Mouse (Mus musculus): ENCODE data around the gene Capn7. TPM values are rescaled to one million over a fixed set of nuclear protein-coding genes. Genes with fewer than 3 reads are reported as not detected.
A peak's percentile ranks its signal among the peaks of the same experiment; 100 is the strongest.

Capn7 gene
- polyA plus RNA-seq, 1 experiment = 16.9 TPM

DNA sequence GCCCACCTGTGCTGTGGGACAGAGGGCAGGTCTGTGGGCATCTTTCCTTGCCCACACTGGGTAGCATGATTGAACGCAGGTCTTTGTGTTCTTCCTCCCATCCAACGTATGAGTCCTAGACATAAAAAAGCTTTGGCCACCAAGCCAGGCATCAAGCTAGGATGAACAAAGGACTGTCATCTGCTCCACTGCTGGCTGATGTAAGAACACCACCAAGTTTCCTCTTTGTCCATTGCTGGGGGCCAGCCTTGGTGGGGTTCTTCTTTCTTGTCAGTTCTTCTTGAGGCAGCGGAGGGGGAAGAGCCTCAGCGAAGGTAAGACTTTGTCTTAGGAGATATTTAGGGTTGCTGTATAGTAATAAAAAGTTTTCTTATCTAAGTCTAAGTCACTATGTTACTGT is 5.5 kb upstream of the Capn7 start:
- Histone ChIP-seq H3K4me1 (ENCODE audit: control insufficient read depth, insufficient read depth, insufficient read length, low read length) (no peaks in the 10 kb centered on the region), H3K27ac (replicated peaks; ENCODE audit: low read depth, low read length) (no peak overlapping the region), H3K4me3 (ENCODE audit: insufficient read depth, low read depth, low read length) (no peak overlapping the region)

DNA sequence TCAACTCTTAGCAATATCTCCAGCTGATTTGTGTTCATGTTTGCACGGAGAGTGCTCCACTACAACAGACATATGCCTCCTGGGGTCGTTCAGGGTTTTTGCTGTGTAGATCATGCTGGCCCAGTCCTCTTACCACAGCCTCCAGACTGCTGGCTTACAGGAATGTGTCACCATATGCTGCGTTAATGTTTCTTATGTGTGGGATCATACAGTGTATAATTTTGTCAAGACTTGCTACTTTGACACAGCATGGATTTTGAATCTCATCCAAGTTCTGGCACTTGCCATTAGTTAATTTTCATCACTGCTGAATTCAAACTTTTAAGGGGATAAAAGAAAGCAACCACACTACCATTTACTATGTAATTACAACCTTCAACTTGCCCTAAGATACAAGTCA is 673 bp upstream of the Capn7 start:
- H3K4me1 ChIP-seq (ENCODE audit: control insufficient read depth, insufficient read depth, insufficient read length, low read length) = no peaks in the 10 kb centered on the region
- no peak overlapping the region for H3K4me3 ChIP-seq (ENCODE audit: insufficient read depth, low read depth, low read length)
- no peak overlapping the region for H3K27ac ChIP-seq (replicated peaks; ENCODE audit: low read depth, low read length)

DNA sequence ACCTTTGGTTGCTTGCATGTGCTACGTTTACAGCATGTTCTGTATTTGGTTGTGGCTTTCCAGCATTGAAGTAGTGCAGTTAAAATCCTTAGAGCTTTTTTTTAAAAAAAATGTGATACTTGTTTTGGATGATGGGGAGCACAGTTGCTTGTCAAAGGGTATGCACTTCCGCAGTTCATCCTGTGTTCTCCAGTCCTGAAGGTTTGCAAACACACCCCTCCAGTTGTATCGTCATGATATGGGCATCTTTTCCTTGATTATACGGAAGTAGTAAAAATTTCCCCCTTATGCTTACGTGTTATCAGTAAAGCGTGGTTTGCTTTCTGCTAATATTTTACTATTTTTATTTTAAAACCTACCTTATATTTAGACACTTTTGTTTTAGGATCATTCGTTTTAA is 968 bp downstream of the Capn7 start:
- H3K4me3 ChIP-seq (ENCODE audit: insufficient read depth, low read depth, low read length) = peak overlapping the region; percentile 94
- no peaks in the 10 kb centered on the region for H3K4me1 ChIP-seq (ENCODE audit: control insufficient read depth, insufficient read depth, insufficient read length, low read length)
- H3K27ac ChIP-seq (replicated peaks; ENCODE audit: low read depth, low read length) = no peak overlapping the region

DNA sequence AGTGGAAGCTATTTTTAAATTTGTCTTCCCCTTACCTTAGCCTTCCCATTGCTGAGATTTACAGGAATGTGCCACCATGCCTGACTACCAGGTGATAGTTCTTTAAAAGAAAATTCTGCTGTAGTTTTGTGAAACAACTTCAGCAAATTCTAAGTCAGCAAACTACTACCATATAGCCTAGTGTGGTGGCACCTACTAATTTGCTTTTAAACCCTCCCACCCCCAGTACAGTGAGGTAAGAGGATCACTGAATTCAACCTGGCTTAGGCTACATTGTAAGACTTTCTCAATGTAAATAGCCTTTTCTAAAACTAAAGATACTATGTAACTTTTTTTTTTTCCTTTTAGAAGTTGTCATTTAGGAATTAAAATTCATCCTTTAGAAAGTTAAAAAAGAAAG is 1.5 kb downstream of the Capn7 start:
- H3K4me1 ChIP-seq (ENCODE audit: control insufficient read depth, insufficient read depth, insufficient read length, low read length) = no peaks in the 10 kb centered on the region
- H3K4me3 ChIP-seq (ENCODE audit: insufficient read depth, low read depth, low read length) = peak overlapping the region; percentile 37
- H3K27ac ChIP-seq (replicated peaks; ENCODE audit: low read depth, low read length) = no peak overlapping the region

DNA sequence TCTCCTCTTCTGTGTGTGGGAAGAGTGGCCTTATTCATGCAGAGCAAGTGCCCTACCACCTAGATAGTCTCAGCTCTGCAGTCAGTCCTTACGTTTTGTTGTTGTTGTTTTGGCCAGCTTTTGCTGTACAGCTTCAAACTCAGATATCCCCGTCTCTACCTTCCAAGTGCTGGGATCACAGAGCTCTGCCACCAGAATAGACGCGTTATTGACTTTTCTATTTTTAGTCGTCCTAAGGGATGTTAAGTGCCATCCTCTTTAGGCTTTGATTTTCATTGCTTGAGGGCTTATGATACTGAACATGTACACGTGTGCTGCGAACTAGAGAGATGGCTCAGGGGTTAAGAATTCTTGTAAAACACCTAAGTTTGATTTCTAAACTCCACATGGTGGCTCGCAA is 6.8 kb downstream of the Capn7 start:
- Histone ChIP-seq H3K4me3 (ENCODE audit: insufficient read depth, low read depth, low read length) (no peak overlapping the region), H3K27ac (replicated peaks; ENCODE audit: low read depth, low read length) (no peak overlapping the region), H3K4me1 (ENCODE audit: control insufficient read depth, insufficient read depth, insufficient read length, low read length) (no peaks in the 10 kb centered on the region)

DNA sequence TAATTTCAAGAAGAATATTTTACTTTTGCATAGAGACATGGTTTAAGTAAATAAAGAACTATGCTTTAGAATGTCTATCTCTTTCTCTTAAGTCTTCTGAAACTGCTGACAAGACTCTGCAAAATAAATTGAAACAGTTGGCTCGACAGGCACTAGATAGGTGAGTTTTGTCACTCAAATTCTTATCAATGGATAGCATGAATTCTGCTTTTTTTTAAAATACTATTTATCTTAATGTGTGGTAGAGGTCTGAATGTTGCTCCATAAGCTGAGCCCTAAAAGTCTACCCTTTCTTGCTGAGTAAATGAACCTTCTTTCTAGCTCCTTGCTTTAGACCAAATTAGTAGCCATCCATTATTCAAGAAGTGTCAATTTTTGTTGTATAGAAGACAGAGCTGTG is 8.9 kb downstream of the Capn7 start:
- H3K4me1 ChIP-seq (ENCODE audit: control insufficient read depth, insufficient read depth, insufficient read length, low read length) = no peaks in the 10 kb centered on the region
- no peak overlapping the region for H3K4me3 ChIP-seq (ENCODE audit: insufficient read depth, low read depth, low read length)
- H3K27ac ChIP-seq (replicated peaks; ENCODE audit: low read depth, low read length) = no peak overlapping the region

DNA sequence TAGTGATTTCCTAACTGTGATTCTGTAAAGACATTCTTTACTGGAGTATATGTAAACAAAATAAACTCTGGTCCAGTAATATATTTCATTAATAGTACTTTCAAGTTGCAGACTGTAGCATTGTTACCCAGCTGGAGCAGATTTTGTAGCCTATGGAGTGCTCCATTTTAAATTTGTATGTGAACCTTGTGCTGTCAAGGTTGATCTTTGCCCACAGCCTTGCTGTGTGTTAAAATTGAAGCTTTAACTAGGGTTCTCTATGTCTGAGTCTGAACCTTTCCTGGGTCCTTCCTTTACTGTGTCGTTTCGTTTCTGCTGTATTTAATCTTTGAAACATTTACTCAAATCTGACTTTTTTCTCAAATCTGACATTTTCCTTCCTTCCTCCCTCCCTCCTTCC is 25.8 kb downstream of the Capn7 start:
- Histone ChIP-seq H3K4me3 (ENCODE audit: insufficient read depth, low read depth, low read length) (no peak overlapping the region), H3K27ac (replicated peaks; ENCODE audit: low read depth, low read length) (no peak overlapping the region), H3K4me1 (ENCODE audit: control insufficient read depth, insufficient read depth, insufficient read length, low read length) (no peaks in the 10 kb centered on the region)

DNA sequence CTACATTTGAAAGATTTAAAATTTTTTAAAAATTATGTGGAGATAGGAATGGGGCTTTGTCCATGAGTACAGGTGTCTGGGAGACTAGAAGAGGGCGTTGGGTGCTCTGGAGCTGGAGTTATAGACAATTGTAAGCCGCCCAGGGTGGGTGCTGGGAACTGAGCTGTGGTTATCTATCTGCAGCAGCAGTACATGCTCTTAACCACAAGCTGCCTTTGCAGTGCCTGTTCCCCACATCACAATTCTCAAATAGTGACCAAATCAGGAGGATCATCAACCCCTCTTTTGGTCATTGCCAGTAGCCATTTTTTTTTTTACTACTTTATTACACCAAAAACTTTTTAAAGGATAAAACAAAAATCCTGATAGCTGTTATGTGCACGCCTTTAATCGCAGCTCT is 28.2 kb downstream of the Capn7 start:
- H3K27ac ChIP-seq (replicated peaks; ENCODE audit: low read depth, low read length) = no peak overlapping the region
- H3K4me3 ChIP-seq (ENCODE audit: insufficient read depth, low read depth, low read length) = no peak overlapping the region
- H3K4me1 ChIP-seq (ENCODE audit: control insufficient read depth, insufficient read depth, insufficient read length, low read length) = no peaks in the 10 kb centered on the region

DNA sequence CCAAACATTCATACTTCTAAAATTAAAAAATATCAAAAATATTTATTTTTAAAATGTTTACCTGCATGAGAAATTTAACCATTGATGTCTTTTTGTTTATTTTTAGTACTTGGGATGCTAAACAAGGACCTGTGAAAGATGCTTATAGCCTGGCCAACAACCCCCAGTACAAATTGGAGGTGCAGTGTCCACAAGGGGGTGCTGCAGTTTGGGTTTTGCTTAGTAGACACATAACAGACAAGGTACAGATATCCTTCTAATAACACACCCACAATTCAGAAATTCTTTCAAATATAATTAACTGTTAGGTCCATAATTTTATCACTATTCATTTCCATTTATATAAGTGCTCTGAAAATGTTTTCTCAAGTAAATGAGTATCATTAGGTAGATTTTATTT is 28.9 kb downstream of the Capn7 start:
- Histone ChIP-seq H3K4me3 (ENCODE audit: insufficient read depth, low read depth, low read length) (no peak overlapping the region), H3K27ac (replicated peaks; ENCODE audit: low read depth, low read length) (no peak overlapping the region), H3K4me1 (ENCODE audit: control insufficient read depth, insufficient read depth, insufficient read length, low read length) (no peaks in the 10 kb centered on the region)

DNA sequence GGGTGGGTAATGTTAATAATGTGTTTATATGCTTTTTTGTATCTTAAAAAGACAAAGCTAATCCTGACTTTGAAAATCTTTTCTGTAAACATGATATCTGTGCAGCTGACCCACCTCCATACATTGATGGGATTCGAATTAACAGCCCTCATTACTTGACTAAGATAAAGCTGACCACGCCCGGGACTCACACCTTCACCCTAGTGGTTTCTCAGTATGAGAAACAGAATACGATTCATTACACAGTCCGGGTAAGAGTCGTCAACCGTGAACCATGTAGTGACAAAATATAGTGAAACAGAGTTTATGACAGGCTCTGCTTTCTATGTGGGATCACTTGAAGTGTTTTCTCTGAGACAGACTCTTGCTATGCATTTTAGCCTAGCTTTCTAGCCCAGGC is 31.5 kb downstream of the Capn7 start:
- no peaks in the 10 kb centered on the region for H3K4me1 ChIP-seq (ENCODE audit: control insufficient read depth, insufficient read depth, insufficient read length, low read length)
- no peak overlapping the region for H3K27ac ChIP-seq (replicated peaks; ENCODE audit: low read depth, low read length)
- no peak overlapping the region for H3K4me3 ChIP-seq (ENCODE audit: insufficient read depth, low read depth, low read length)

DNA sequence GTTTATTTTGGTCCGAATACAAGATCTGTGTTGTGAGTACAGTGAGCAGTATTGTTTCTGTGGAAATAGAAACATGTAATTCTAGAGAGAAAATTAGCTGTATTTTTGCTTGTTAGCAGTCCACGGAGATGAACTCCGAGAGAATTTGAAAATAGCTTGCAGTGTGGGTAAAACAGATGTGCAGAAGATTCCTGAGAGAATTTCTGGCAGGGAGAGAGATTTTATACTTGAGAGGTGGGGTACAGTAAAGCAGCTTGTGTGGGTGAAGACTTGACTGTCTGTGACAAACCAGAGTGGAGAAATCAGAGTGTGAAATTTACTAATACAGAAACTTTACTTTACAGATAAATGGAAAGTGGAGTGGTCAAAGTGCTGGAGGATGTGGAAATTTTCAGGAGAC is 32.9 kb downstream of the Capn7 start:
- Histone ChIP-seq H3K4me1 (ENCODE audit: control insufficient read depth, insufficient read depth, insufficient read length, low read length) (no peaks in the 10 kb centered on the region), H3K4me3 (ENCODE audit: insufficient read depth, low read depth, low read length) (no peak overlapping the region), H3K27ac (replicated peaks; ENCODE audit: low read depth, low read length) (no peak overlapping the region)

DNA sequence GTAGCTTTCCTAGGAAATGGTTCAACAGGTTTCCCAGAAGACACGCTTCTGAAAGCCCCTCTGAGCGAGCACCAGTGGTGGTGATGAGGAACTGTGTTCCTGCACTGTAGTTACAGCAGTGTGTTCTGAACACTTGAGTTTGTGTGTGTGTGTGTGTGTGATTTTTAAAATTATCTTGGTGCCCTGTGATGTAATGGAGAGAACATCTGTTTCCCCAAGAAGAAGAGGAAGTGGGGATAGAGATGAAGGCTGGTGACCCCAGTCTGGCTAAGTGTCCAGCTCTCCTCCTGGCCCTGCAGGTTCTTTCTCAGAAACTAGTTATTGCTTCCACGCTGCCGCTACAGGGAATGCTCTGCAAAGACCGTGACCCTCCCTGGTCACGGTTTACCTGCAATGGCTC is 38.0 kb downstream of the Capn7 start:
- H3K4me3 ChIP-seq (ENCODE audit: insufficient read depth, low read depth, low read length) = no peak overlapping the region
- H3K4me1 ChIP-seq (ENCODE audit: control insufficient read depth, insufficient read depth, insufficient read length, low read length) = no peaks in the 10 kb centered on the region
- H3K27ac ChIP-seq (replicated peaks; ENCODE audit: low read depth, low read length) = no peak overlapping the region

DNA sequence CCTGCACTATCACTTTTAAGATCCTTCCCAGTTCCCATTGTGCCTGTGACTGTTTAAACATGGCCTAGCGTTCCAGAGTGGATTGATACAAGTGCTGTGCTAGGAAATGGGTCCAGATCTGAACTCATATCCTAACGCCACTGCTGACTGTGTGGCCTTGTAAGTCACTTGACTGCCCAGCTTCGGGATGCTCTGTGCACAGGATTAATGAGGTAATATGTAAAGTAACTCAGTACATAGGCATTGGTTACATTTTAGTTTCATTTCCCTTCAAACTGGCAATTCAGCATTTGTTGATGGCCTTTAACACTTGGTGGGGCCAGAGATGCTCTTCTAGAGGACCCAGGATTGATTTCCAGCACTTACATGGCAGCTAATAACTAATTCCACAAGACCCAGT is 39.9 kb downstream of the Capn7 start:
- 0 out of 2 replicates have a peak overlapping the region, but pooled peaks have one; percentile 16 for H3K27ac ChIP-seq (replicated peaks; ENCODE audit: low read depth, low read length)
- no peaks in the 10 kb centered on the region for H3K4me1 ChIP-seq (ENCODE audit: control insufficient read depth, insufficient read depth, insufficient read length, low read length)
- H3K4me3 ChIP-seq (ENCODE audit: insufficient read depth, low read depth, low read length) = no peak overlapping the region

DNA sequence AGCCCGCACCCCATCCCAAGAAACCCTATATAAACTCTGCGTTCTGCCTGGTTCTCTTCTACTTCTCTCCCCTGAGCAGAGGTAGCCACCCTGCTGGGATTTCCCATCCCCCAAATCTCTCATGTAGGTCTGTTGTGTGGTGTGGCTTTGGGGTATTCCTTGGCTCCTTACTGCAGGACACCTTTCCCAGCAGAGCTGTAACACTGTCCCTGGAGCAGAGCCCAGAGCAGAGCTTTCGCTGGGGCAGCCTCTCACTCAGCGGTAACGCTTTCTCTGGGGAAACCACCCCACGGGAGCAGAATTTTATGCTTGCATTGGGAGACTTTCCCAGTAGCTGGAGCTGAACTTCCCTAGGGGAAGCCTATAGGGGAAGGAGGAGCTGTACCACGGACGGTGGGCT is 45.8 kb downstream of the Capn7 start:
- Histone ChIP-seq H3K4me1 (ENCODE audit: control insufficient read depth, insufficient read depth, insufficient read length, low read length) (peaks cover 28% of the 10 kb centered on the region), H3K4me3 (ENCODE audit: insufficient read depth, low read depth, low read length) (no peak overlapping the region), H3K27ac (replicated peaks; ENCODE audit: low read depth, low read length) (no peak overlapping the region)

DNA sequence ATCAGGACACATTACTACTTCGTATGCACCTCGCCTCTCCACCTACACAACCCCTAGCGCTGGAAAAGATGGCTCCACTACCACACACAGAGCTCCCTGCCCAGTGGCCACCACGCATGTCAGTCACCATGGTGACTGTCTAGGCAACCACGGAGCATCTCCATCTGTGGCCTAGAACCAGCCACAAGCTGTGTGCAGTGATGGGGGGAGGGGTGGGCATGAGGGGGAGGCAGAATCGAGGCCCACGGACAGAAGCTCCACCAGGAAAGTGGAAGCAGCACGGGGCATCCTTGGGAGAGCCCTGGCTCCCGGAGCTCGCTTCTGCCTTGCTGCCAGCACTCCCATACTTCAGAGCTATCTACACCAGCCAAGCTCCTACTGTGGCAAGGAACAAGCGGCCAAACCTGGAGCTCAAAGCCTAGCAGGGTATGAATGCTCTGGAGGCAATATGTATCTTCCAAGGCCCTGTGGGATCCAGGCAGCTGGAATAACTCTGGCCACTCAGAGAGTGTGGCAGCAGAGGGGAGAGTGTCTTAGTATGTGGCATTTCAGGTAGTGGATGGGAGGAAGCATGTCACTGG is 47.1 kb downstream of the Capn7 start:
- H3K4me1 ChIP-seq (ENCODE audit: control insufficient read depth, insufficient read depth, insufficient read length, low read length) = peaks cover 38% of the 10 kb centered on the region
- no peak overlapping the region for H3K27ac ChIP-seq (replicated peaks; ENCODE audit: low read depth, low read length)
- no peak overlapping the region for H3K4me3 ChIP-seq (ENCODE audit: insufficient read depth, low read depth, low read length)

DNA sequence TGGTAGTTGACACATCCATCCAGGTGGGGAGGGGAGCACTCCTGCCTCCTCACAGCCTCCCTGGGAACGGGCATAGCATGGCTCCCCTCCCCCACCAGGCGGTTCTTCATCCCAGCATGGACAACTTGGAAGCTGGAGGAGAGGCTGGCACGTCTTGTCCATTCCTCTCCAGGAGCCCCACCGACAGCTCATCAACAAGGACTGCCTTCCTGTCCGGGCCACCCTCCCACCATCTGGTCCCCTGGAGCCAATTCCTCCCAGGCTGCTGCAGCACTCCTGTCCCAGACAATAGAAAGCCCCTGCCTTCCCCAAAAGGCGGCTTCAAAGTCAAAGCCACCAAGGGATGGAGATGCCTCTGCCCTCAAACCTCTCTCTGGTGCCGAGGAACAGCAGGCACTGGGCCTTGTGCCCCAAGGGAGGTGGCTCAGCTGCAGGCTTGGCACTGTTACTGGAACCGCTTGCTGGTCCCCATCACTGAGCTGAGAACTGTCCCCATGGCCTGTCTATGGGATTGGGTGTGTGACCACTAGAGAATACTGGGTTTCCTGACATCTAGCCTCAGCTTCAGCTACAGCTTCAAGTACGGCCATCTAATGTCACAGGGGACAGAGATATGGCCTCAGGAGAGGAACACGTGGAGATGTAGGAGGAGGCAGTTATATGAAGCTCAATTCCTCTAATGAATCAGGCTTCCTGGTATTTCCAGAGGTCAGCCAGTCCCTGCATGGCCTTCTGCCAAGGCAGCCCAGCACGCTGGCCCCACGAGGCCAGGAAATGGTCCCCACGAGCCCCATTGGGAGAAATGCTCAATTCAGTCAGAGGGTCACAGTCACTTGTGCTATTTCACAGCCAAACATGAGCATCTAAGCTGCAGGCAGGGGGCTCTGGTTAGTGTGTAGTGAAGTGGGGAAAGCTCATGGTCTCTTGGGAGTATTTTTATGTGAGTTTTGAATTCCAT is 48.2 kb downstream of the Capn7 start:
- peaks cover 47% of the 10 kb centered on the region for H3K4me1 ChIP-seq (ENCODE audit: control insufficient read depth, insufficient read depth, insufficient read length, low read length)
- no peak overlapping the region for H3K4me3 ChIP-seq (ENCODE audit: insufficient read depth, low read depth, low read length)
- H3K27ac ChIP-seq (replicated peaks; ENCODE audit: low read depth, low read length) = peak overlapping the region; percentile 36

Measured in brown adipose tissue, adult 24 weeks (tissue).